Mouse (Mus musculus): ENCODE data around the gene Gdf11. TPM values are rescaled to one million over a fixed set of nuclear protein-coding genes. Genes with fewer than 3 reads are reported as not detected.
A peak's percentile ranks its signal among the peaks of the same experiment; 100 is the strongest.

Gdf11 gene
- polyA plus RNA-seq, 1 experiment from 2014 or later = 9.5 TPM

GRCm38 (mm10) chr10:128928356-128928755, 36.8 kb upstream of the Gdf11 start:
- peaks cover 48% of the 10 kb centered on the region for H3K27me3 ChIP-seq (ENCODE audit: low read depth, poor library complexity, severe bottlenecking)
- no peaks in the 10 kb centered on the region for H3K36me3 ChIP-seq
- H3K27ac ChIP-seq (replicated peaks) = no peak overlapping the region
- 34% methylated on average over 4 of the region's 4 CpGs for WGBS
- H3K4me1 ChIP-seq = peaks cover 10% of the 10 kb centered on the region
- H3K9me3 ChIP-seq (replicated peaks) = no peaks in the 10 kb centered on the region
- no peak overlapping the region for H3K4me3 ChIP-seq
- DNase-seq (ENCODE audit: low spot score) = no peak

- H3K27ac ChIP-seq (replicated peaks) = peak within 1 kb of the TSS; percentile 93
- WGBS = 69% methylated on average over 9 of the region's 9 CpGs
- peaks cover 48% of the 10 kb centered on the region for H3K4me1 ChIP-seq
- no peaks in the 10 kb centered on the region for H3K36me3 ChIP-seq
- peaks cover 10% of the 10 kb centered on the region for H3K27me3 ChIP-seq (ENCODE audit: low read depth, poor library complexity, severe bottlenecking)
- no peaks in the 10 kb centered on the region for H3K9me3 ChIP-seq (replicated peaks)
- DNase-seq (ENCODE audit: low spot score) = no peak
- H3K4me3 ChIP-seq = peak within 1 kb of the TSS; percentile 94
These were observed 32.4 kb upstream of the Gdf11 start, which contains the start of gene Bloc1s1 for GRCm38 (mm10) chr10:128923935-128924334. Bloc1s1 (minus strand) TSS chr10:128924035.

- WGBS = under 1% methylated on average over 42 of the region's 42 CpGs
- peak overlapping the region; percentile 94 for H3K4me3 ChIP-seq
- H3K9me3 ChIP-seq (replicated peaks) = no peaks in the 10 kb centered on the region
- H3K36me3 ChIP-seq = peaks cover 4% of the 10 kb centered on the region
- peaks cover 8% of the 10 kb centered on the region for H3K27me3 ChIP-seq (ENCODE audit: low read depth, poor library complexity, severe bottlenecking)
- DNase-seq (ENCODE audit: low spot score) = peak; percentile 89
- peaks cover 54% of the 10 kb centered on the region for H3K4me1 ChIP-seq
- H3K27ac ChIP-seq (replicated peaks) = peak overlapping the region; percentile 93
These were observed 31.6 kb upstream of the Gdf11 start for GRCm38 (mm10) chr10:128923013-128923691.

- H3K36me3 ChIP-seq = peaks cover 9% of the 10 kb centered on the region
- WGBS = 10% methylated on average over 1 of the region's 1 CpGs
- no peak for DNase-seq (ENCODE audit: low spot score)
- peaks cover 54% of the 10 kb centered on the region for H3K4me1 ChIP-seq
- peaks cover 3% of the 10 kb centered on the region; the same call in 1 of the 2 replicates for H3K27me3 ChIP-seq (ENCODE audit: low read depth, poor library complexity, severe bottlenecking)
- peak within 1 kb of the TSS; percentile 94 for H3K4me3 ChIP-seq
- H3K27ac ChIP-seq (replicated peaks) = peak within 1 kb of the TSS; percentile 93
- no peaks in the 10 kb centered on the region for H3K9me3 ChIP-seq (replicated peaks)
These were observed 31.2 kb upstream of the Gdf11 start, which contains the start of gene Rdh5 for GRCm38 (mm10) chr10:128922822-128923012. Rdh5 (minus strand) TSS chr10:128922888.

GRCm38 (mm10) chr10:128921883-128922821, 30.6 kb upstream of the Gdf11 start:
- H3K4me3 ChIP-seq = peak overlapping the region; percentile 94
- no peak for DNase-seq (ENCODE audit: low spot score)
- WGBS = 76% methylated on average over 16 of the region's 16 CpGs
- no peaks in the 10 kb centered on the region for H3K9me3 ChIP-seq (replicated peaks)
- H3K27ac ChIP-seq (replicated peaks) = peak overlapping the region; percentile 93
- peaks cover 54% of the 10 kb centered on the region for H3K4me1 ChIP-seq
- H3K27me3 ChIP-seq (ENCODE audit: low read depth, poor library complexity, severe bottlenecking) = no peaks in the 10 kb centered on the region
- peaks cover 14% of the 10 kb centered on the region for H3K36me3 ChIP-seq

GRCm38 (mm10) chr10:128921251-128921650, 29.7 kb upstream of the Gdf11 start:
- no peak overlapping the region for H3K4me3 ChIP-seq
- H3K9me3 ChIP-seq (replicated peaks) = no peaks in the 10 kb centered on the region
- DNase-seq (ENCODE audit: low spot score) = no peak
- 76% methylated on average over 1 of the region's 1 CpGs for WGBS
- peaks cover 54% of the 10 kb centered on the region for H3K4me1 ChIP-seq
- H3K27ac ChIP-seq (replicated peaks) = no peak overlapping the region
- H3K27me3 ChIP-seq (ENCODE audit: low read depth, poor library complexity, severe bottlenecking) = no peaks in the 10 kb centered on the region
- peaks cover 22% of the 10 kb centered on the region for H3K36me3 ChIP-seq

- Histone ChIP-seq H3K9me3 (replicated peaks) (no peaks in the 10 kb centered on the region), H3K27me3 (ENCODE audit: low read depth, poor library complexity, severe bottlenecking) (no peaks in the 10 kb centered on the region), H3K36me3 (peaks cover 25% of the 10 kb centered on the region), H3K4me1 (peaks cover 54% of the 10 kb centered on the region), H3K4me3 (no peak overlapping the region), H3K27ac (replicated peaks) (no peak overlapping the region)
- 80% methylated on average over 3 of the region's 3 CpGs for WGBS
- DNase-seq (ENCODE audit: low spot score) = no peak
These were observed 29.2 kb upstream of the Gdf11 start for GRCm38 (mm10) chr10:128920736-128921161.

- H3K4me3 ChIP-seq = no peak overlapping the region
- WGBS = 84% methylated on average over 7 of the region's 7 CpGs
- no peak for DNase-seq (ENCODE audit: low spot score)
- no peaks in the 10 kb centered on the region for H3K27me3 ChIP-seq (ENCODE audit: low read depth, poor library complexity, severe bottlenecking)
- peaks cover 54% of the 10 kb centered on the region for H3K4me1 ChIP-seq
- peak overlapping the region; percentile 57 for H3K27ac ChIP-seq (replicated peaks)
- no peaks in the 10 kb centered on the region for H3K9me3 ChIP-seq (replicated peaks)
- H3K36me3 ChIP-seq = peaks cover 29% of the 10 kb centered on the region
These were observed 28.4 kb upstream of the Gdf11 start for GRCm38 (mm10) chr10:128919966-128920365.

GRCm38 (mm10) chr10:128919203-128919631, 27.7 kb upstream of the Gdf11 start:
- Histone ChIP-seq H3K27ac (replicated peaks) (peak overlapping the region; percentile 57), H3K4me1 (peaks cover 54% of the 10 kb centered on the region), H3K9me3 (replicated peaks) (no peaks in the 10 kb centered on the region), H3K27me3 (ENCODE audit: low read depth, poor library complexity, severe bottlenecking) (no peaks in the 10 kb centered on the region), H3K36me3 (peaks cover 30% of the 10 kb centered on the region), H3K4me3 (no peak overlapping the region)
- DNase-seq (ENCODE audit: low spot score) = peak; percentile 37
- WGBS = 9% methylated on average over 6 of the region's 6 CpGs

- Histone ChIP-seq H3K4me3 (no peak overlapping the region), H3K36me3 (peaks cover 36% of the 10 kb centered on the region), H3K27ac (replicated peaks) (no peak overlapping the region), H3K4me1 (peaks cover 53% of the 10 kb centered on the region), H3K27me3 (ENCODE audit: low read depth, poor library complexity, severe bottlenecking) (no peaks in the 10 kb centered on the region), H3K9me3 (replicated peaks) (no peaks in the 10 kb centered on the region)
- DNase-seq (ENCODE audit: low spot score) = no peak
- 80% methylated on average over 7 of the region's 7 CpGs for WGBS
These were observed 26.7 kb upstream of the Gdf11 start for GRCm38 (mm10) chr10:128918246-128918645.

- H3K36me3 ChIP-seq = peaks cover 36% of the 10 kb centered on the region
- peaks cover 51% of the 10 kb centered on the region for H3K4me1 ChIP-seq
- H3K27me3 ChIP-seq (ENCODE audit: low read depth, poor library complexity, severe bottlenecking) = peaks cover 2% of the 10 kb centered on the region; the same call in 1 of the 2 replicates
- no peak overlapping the region for H3K27ac ChIP-seq (replicated peaks)
- no peak overlapping the region for H3K4me3 ChIP-seq
- H3K9me3 ChIP-seq (replicated peaks) = no peaks in the 10 kb centered on the region
- WGBS = 89% methylated on average over 6 of the region's 6 CpGs
- no peak for DNase-seq (ENCODE audit: low spot score)
These were observed 25.9 kb upstream of the Gdf11 start for GRCm38 (mm10) chr10:128917400-128917799.

- H3K4me3 ChIP-seq = no peak overlapping the region
- peaks cover 41% of the 10 kb centered on the region for H3K36me3 ChIP-seq
- no peak overlapping the region for H3K27ac ChIP-seq (replicated peaks)
- no peak for DNase-seq (ENCODE audit: low spot score)
- peaks cover 43% of the 10 kb centered on the region for H3K4me1 ChIP-seq
- 87% methylated on average over 3 of the region's 3 CpGs for WGBS
- peaks cover 8% of the 10 kb centered on the region for H3K27me3 ChIP-seq (ENCODE audit: low read depth, poor library complexity, severe bottlenecking)
- H3K9me3 ChIP-seq (replicated peaks) = no peaks in the 10 kb centered on the region
These were observed 25.1 kb upstream of the Gdf11 start for GRCm38 (mm10) chr10:128916665-128917064.

GRCm38 (mm10) chr10:128915550-128915949, 24.0 kb upstream of the Gdf11 start:
- H3K27ac ChIP-seq (replicated peaks) = no peak overlapping the region
- WGBS = 84% methylated on average over 2 of the region's 2 CpGs
- no peak for DNase-seq (ENCODE audit: low spot score)
- peaks cover 19% of the 10 kb centered on the region for H3K27me3 ChIP-seq (ENCODE audit: low read depth, poor library complexity, severe bottlenecking)
- no peaks in the 10 kb centered on the region for H3K9me3 ChIP-seq (replicated peaks)
- H3K36me3 ChIP-seq = peaks cover 46% of the 10 kb centered on the region
- H3K4me1 ChIP-seq = peaks cover 40% of the 10 kb centered on the region
- no peak overlapping the region for H3K4me3 ChIP-seq
